25 mouse cellular contexts compared by ENCODE assay signal in genomic region chr17:6195390-6195789, GRCm38 (mm10).
"Had no signal": no experiment of that assay in that cellular context is flagged by ENCODE, and none has a peak within 500 bp of the region (broad histone marks: within the 10 kb centered on the region; RNA-seq: fewer than 3 reads in every experiment).

No protein-coding gene starts in this region.

- H3K27ac ChIP-seq: embryonic facial prominence, embryonic 10.5 days; embryonic facial prominence, embryonic 12.5 days; embryonic facial prominence, embryonic 13.5 days; embryonic facial prominence, embryonic 15.5 days; forebrain, embryonic 10.5 days; forebrain, embryonic 12.5 days; forebrain, embryonic 13.5 days; forebrain, embryonic 15.5 days; gastrocnemius, adult 2 months; heart, adult 2 months; heart, embryonic 10.5 days had no signal

- H3K4me3 ChIP-seq: embryonic facial prominence, embryonic 10.5 days; embryonic facial prominence, embryonic 12.5 days; embryonic facial prominence, embryonic 13.5 days; embryonic facial prominence, embryonic 15.5 days; erythroblast, embryonic 14.5 days; forebrain, embryonic 10.5 days; forebrain, embryonic 12.5 days; forebrain, embryonic 13.5 days; forebrain, embryonic 15.5 days; gastrocnemius, adult 2 months; heart, adult 2 months; heart, embryonic 10.5 days; heart, embryonic 12.5 days had no signal

- H3K4me1 ChIP-seq: embryonic facial prominence, embryonic 10.5 days; embryonic facial prominence, embryonic 12.5 days; embryonic facial prominence, embryonic 13.5 days; embryonic facial prominence, embryonic 15.5 days; forebrain, embryonic 10.5 days; forebrain, embryonic 12.5 days; forebrain, embryonic 13.5 days; forebrain, embryonic 15.5 days had no signal

- H3K4me2 ChIP-seq: embryonic facial prominence, embryonic 12.5 days; embryonic facial prominence, embryonic 13.5 days; embryonic facial prominence, embryonic 15.5 days; forebrain, embryonic 12.5 days; forebrain, embryonic 13.5 days; forebrain, embryonic 15.5 days; heart, embryonic 11.5 days; heart, embryonic 12.5 days had no signal

- ATAC-seq: forebrain, embryonic 13.5 days; forebrain, embryonic 14.5 days; forebrain, embryonic 15.5 days; forebrain, postnatal 0 days had no signal

- H3K9ac ChIP-seq: embryonic facial prominence, embryonic 12.5 days; embryonic facial prominence, embryonic 13.5 days; embryonic facial prominence, embryonic 15.5 days; forebrain, embryonic 12.5 days; forebrain, embryonic 13.5 days; forebrain, embryonic 15.5 days; forebrain, postnatal 0 days; heart, embryonic 12.5 days had no signal

- DNase-seq: cerebellum, postnatal 10 days; cerebellum, postnatal 14 days; cerebellum, postnatal 25 days; embryo, embryonic 11 days; forebrain, postnatal 0 days; gastrocnemius, adult 2 months; gastrocnemius, postnatal 10 days; gastrocnemius, postnatal 14 days; gastrocnemius, postnatal 25 days; gastrocnemius, postnatal 36 days; heart, adult 18-20 months; heart, adult 2 months had no signal

- H3K9me3 ChIP-seq: embryonic facial prominence, embryonic 10.5 days; embryonic facial prominence, embryonic 12.5 days; embryonic facial prominence, embryonic 13.5 days; embryonic facial prominence, embryonic 15.5 days; forebrain, embryonic 10.5 days; forebrain, embryonic 12.5 days; forebrain, embryonic 13.5 days; forebrain, embryonic 15.5 days; heart, embryonic 10.5 days; heart, embryonic 12.5 days had no signal

- H3K27me3 ChIP-seq: embryonic facial prominence, embryonic 12.5 days; embryonic facial prominence, embryonic 13.5 days; embryonic facial prominence, embryonic 15.5 days; forebrain, embryonic 12.5 days; forebrain, embryonic 13.5 days; forebrain, embryonic 15.5 days; heart, embryonic 12.5 days had no signal
